Mouse (Mus musculus) brain, embryonic 14.5 days (tissue): ENCODE measurements around the gene Ndufs8.

ENCODE experiments used
- CTCF ChIP-seq: fragments of 200-500 bp; IDR thresholded peaks from 2 replicates; pipeline ENCODE4 v1.5.1; 2012; ENCODE audit warnings: inconsistent platforms, mild to moderate bottlenecking, moderate library complexity, borderline replicate concordance; ENCODE audit not compliant: insufficient read depth, insufficient read length; ENCODE audit errors: extremely low read depth
- POLR2A ChIP-seq: fragments of 200-500 bp; IDR thresholded peaks from 2 replicates; pipeline ENCODE4 v1.6.1; 2012; ENCODE audit warnings: mild to moderate bottlenecking, inconsistent platforms, borderline replicate concordance; ENCODE audit not compliant: poor library complexity, insufficient read depth, insufficient read length, severe bottlenecking; ENCODE audit errors: extremely low read depth

GRCm38 (mm10) chr19:3942986-3943735 lies 30.6 kb upstream of the Ndufs8 start:
- no peak for TF ChIP-seq CTCF
- TF ChIP-seq POLR2A, result no peak
